Mouse (Mus musculus) central nervous system, embryonic 18 days (tissue): ENCODE measurements around the gene Fto. TPM values are rescaled to one million over a fixed set of nuclear protein-coding genes. Genes with fewer than 3 reads are reported as not detected.

Experiments used
- polyA plus RNA-seq: library from polyadenylated mRNA; depleted of rRNA; stranded (reverse); fragments of >200 nt; gene quantifications from 2 replicates; pipeline ENCODE4 v1.2.3, GENCODE M21; 2012; rRNA removed

Fto gene
- polyA plus RNA-seq, result 115 and 119 TPM in 2 replicates

DNA sequence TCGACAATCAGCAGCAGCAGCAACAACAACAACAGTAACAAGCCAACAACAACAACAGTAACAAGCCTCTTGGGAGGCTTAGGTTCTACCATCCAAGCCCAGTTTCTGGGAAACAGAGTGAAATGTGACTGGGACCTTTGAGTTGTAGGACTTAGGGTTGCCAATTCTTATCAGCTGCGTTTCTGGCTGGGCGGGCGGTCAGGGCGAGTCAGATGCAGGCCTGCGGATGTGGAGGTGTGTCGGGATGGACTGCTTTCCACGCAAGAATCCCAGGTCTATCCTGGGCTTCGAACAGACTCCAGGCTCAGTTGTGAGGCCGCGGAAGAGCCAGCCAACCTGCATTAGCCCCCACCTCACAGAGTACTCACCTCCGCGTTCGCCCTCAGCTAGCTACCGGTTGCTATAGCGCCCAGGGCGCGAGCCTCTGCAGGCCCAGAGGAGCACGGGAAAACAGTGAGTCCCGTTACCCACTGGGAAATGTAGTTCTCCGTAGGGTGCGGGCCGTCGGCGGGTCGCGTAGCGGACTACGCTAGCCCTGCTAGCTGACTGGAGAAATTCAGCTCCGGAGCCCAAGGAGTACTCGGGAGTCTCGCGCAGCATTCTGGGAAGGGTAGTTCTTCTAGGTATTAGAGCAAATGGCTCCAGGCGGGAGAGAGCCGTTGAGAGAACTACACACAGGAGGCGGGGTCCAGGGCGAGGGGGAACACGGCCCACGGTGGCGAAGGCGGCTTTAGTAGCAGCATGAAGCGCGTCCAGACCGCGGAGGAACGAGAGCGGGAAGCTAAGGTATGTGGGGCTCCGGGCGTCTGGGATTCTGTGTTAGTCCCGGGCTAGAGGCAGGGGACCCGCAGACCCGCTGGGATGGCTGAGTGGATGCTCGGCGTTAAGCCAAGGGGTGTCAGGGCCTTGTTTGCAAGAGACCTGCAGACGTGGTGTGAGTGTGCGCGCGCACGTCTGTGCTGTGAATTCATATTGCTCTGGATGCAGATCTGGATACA lies at the start of gene Fto, which contains the start of gene Rpgrip1l:
TSS of gene Fto (plus strand) at position 691 of the 998 bp plus-strand sequence.
TSS of gene Rpgrip1l (minus strand) at position 428 of the 998 bp plus-strand sequence.

Other genes with a start within 250 kb of the Fto start
- 29.0 and 29.4 TPM in 2 replicates for gene Rbl2, start 243.5 kb upstream of the Fto start, polyA plus RNA-seq
- 85.4 and 87.1 TPM in 2 replicates for gene Aktip, start 113.5 kb upstream of the Fto start, polyA plus RNA-seq
- gene Rpgrip1l, start 263 bp upstream of the Fto start, polyA plus RNA-seq, result 8.5 and 10.2 TPM in 2 replicates